ENCODE assay signal across 11 mouse cellular contexts in the genomic region with DNA sequence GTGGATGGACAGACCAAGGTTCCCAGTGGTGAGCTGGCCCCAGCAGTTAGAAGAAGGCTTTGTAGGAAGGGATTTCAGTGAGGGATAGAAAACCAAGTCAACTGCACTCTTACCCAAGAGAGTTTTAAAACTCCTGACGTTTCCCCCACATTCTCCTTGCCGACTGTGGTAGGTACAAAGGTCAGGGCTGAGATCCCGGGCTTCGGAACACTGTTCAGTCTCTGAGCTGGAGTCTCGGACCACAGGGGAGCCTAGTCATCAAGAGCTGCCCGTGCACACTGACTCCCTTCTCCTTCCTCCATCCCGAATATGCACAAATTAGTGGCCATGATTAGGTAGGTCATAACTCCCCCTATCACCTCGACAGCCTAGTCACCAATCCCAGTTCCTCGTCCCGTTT. TPM values are rescaled to one million over a fixed set of nuclear protein-coding genes. Genes with fewer than 3 reads are reported as not detected.
DNase-seq lines count a peak whose midpoint lies in the region; ATAC-seq and TF ChIP-seq lines count a peak whose summit lies in the region.
"Had no signal": no experiment of that assay in that cellular context is flagged by ENCODE, and none has a peak within 500 bp of the region (broad histone marks: within the 10 kb centered on the region; RNA-seq: fewer than 3 reads in every experiment).

No protein-coding gene starts in this region.

- no peak for TF ChIP-seq CTCF in layer of hippocampus, adult 2 months (conservative IDR thresholded peaks at IDR 0.05)

- no peak for DNase-seq in forebrain, embryonic 14.5 days (ENCODE audit: low spot score)
- DNase-seq in forebrain, embryonic 10.5 days (ENCODE audit: extremely low spot score, low spot score): no peak
- no peak for DNase-seq in layer of hippocampus, adult 2 months (ENCODE audit: low spot score in 2 of 2)
- no peak for DNase-seq in layer of hippocampus, postnatal 14 days (ENCODE audit: low spot score in 2 of 2)
- no peak for DNase-seq in embryo, embryonic 10.5 days (ENCODE audit: low spot score)
- DNase-seq in gastrocnemius, postnatal 25 days: no peak
- DNase-seq: lung, postnatal 4 days had no signal

- H3K27ac ChIP-seq in forebrain, embryonic 14.5 days (ENCODE audit: low read depth, low read length): no peak overlapping the region
- H3K27ac ChIP-seq in forebrain, embryonic 10.5 days: no peak overlapping the region
- H3K27ac ChIP-seq in layer of hippocampus, adult 2 months: peak overlapping the region; percentile 97; the same call in 1 of the 2 replicates
- H3K27ac ChIP-seq in intestine, embryonic 16.5 days (ENCODE audit: low read length): peak overlapping the region; percentile 19; the same call in 1 of the 2 replicates
- H3K27ac ChIP-seq in midbrain, embryonic 16.5 days (ENCODE audit: low read length): no peak overlapping the region
- H3K27ac ChIP-seq: neural tube, embryonic 12.5 days had no signal

- no peak overlapping the region for H3K4me3 ChIP-seq in forebrain, embryonic 14.5 days (ENCODE audit: low read depth, low read length)
- no peak overlapping the region for H3K4me3 ChIP-seq in forebrain, embryonic 10.5 days
- peak overlapping the region; percentile 91 for H3K4me3 ChIP-seq in layer of hippocampus, adult 2 months
- peak overlapping the region; percentile 69 for H3K4me3 ChIP-seq in intestine, embryonic 16.5 days (ENCODE audit: low read length)
- H3K4me3 ChIP-seq in midbrain, embryonic 16.5 days (ENCODE audit: low read depth, low read length): peak overlapping the region; percentile 52
- H3K4me3 ChIP-seq: neural tube, embryonic 12.5 days had no signal

- H3K9ac ChIP-seq in forebrain, embryonic 14.5 days (ENCODE audit: low read length): no peak overlapping the region
- no peak overlapping the region for H3K9ac ChIP-seq in intestine, embryonic 16.5 days (ENCODE audit: low read depth, low read length)
- no peak overlapping the region for H3K9ac ChIP-seq in midbrain, embryonic 16.5 days (ENCODE audit: low read depth, low read length)
- H3K9ac ChIP-seq: neural tube, embryonic 12.5 days had no signal

- ATAC-seq in forebrain, embryonic 14.5 days: no peak
- ATAC-seq in intestine, embryonic 16.5 days: peak; percentile 41
- 0 out of 2 replicates have a peak, but pooled peaks have one; percentile 19 for ATAC-seq in midbrain, embryonic 16.5 days
- ATAC-seq: Patski had no signal

- peaks cover 5% of the 10 kb centered on the region; the same call in 1 of the 2 replicates for H3K4me1 ChIP-seq in forebrain, embryonic 14.5 days (ENCODE audit: control insufficient read depth, insufficient read depth, low read length)
- peaks cover 12% of the 10 kb centered on the region for H3K4me1 ChIP-seq in forebrain, embryonic 10.5 days
- peaks cover 19% of the 10 kb centered on the region for H3K4me1 ChIP-seq in intestine, embryonic 16.5 days (ENCODE audit: control insufficient read depth, insufficient read depth, low read length)
- peaks cover 4% of the 10 kb centered on the region; the same call in 1 of the 2 replicates for H3K4me1 ChIP-seq in midbrain, embryonic 16.5 days (ENCODE audit: control insufficient read depth, insufficient read depth, low read length)

- no peaks in the 10 kb centered on the region for H3K27me3 ChIP-seq in forebrain, embryonic 14.5 days (replicated peaks; ENCODE audit: control insufficient read depth, insufficient read depth, low read length)
- H3K27me3 ChIP-seq in forebrain, embryonic 10.5 days (ENCODE audit: poor library complexity, severe bottlenecking): peaks cover 50% of the 10 kb centered on the region
- no peaks in the 10 kb centered on the region for H3K27me3 ChIP-seq in intestine, embryonic 16.5 days (replicated peaks; ENCODE audit: control insufficient read depth, insufficient read depth, low read length)
- H3K27me3 ChIP-seq in midbrain, embryonic 16.5 days (ENCODE audit: control insufficient read depth, insufficient read depth, low read depth, low read length): no peaks in the 10 kb centered on the region
- H3K27me3 ChIP-seq: Patski had no signal

- H3K4me2 ChIP-seq in forebrain, embryonic 14.5 days (ENCODE audit: low read length): peak overlapping the region; percentile 96; the same call in 1 of the 2 replicates
- peak overlapping the region; percentile 34 for H3K4me2 ChIP-seq in intestine, embryonic 16.5 days (ENCODE audit: low read depth, low read length)
- peak overlapping the region; percentile 70 for H3K4me2 ChIP-seq in midbrain, embryonic 16.5 days (ENCODE audit: low read length)

- no peaks in the 10 kb centered on the region for H3K36me3 ChIP-seq in forebrain, embryonic 14.5 days (ENCODE audit: control insufficient read depth, insufficient read depth, low read length)
- no peaks in the 10 kb centered on the region for H3K36me3 ChIP-seq in forebrain, embryonic 10.5 days (replicated peaks)
- H3K36me3 ChIP-seq in intestine, embryonic 16.5 days (ENCODE audit: control insufficient read depth, insufficient read depth, low read length): no peaks in the 10 kb centered on the region
- H3K36me3 ChIP-seq in midbrain, embryonic 16.5 days (ENCODE audit: control insufficient read depth, insufficient read depth, low read length): no peaks in the 10 kb centered on the region
- H3K36me3 ChIP-seq: neural tube, embryonic 12.5 days had no signal

- no peaks in the 10 kb centered on the region for H3K9me3 ChIP-seq in forebrain, embryonic 14.5 days (replicated peaks; ENCODE audit: control insufficient read depth, low read length)
- no peaks in the 10 kb centered on the region for H3K9me3 ChIP-seq in forebrain, embryonic 10.5 days
- H3K9me3 ChIP-seq in intestine, embryonic 16.5 days (ENCODE audit: control insufficient read depth, low read length): no peaks in the 10 kb centered on the region
- no peaks in the 10 kb centered on the region for H3K9me3 ChIP-seq in midbrain, embryonic 16.5 days (replicated peaks; ENCODE audit: control insufficient read depth, low read length, poor library complexity, severe bottlenecking)
- H3K9me3 ChIP-seq: neural tube, embryonic 12.5 days had no signal

- WGBS in forebrain, embryonic 14.5 days: 79% methylated on average over 10 of the region's 10 CpGs
- 83% methylated on average over 10 of the region's 10 CpGs for WGBS in forebrain, embryonic 10.5 days
- 51% methylated on average over 10 of the region's 10 CpGs for WGBS in intestine, embryonic 16.5 days
- 75% methylated on average over 10 of the region's 10 CpGs for WGBS in midbrain, embryonic 16.5 days

RNA-seq across cellular contexts. Expression of a gene that starts 1.5 kb away (rescaled TPM):
- polyA plus RNA-seq in forebrain, embryonic 14.5 days (2014; fragmentation: Nextera tagmentation; extraction: Ambion mirVana): 24.0 and 35.5 TPM in 2 replicates
- polyA plus RNA-seq in forebrain, embryonic 10.5 days (2016; fragmentation: Nextera tagmentation; extraction: Ambion mirVana): 20.5 and 21.0 TPM in 2 replicates
- total RNA-seq in layer of hippocampus, adult 2 months (2021): 10 to 100 TPM; 85.1 to 86.0 TPM
- total RNA-seq in layer of hippocampus, postnatal 14 days (2021): 10 to 100 TPM; 68.1 to 78.3 TPM
- 29.2 and 32.0 TPM in 2 replicates for polyA plus RNA-seq in intestine, embryonic 16.5 days (2015; fragmentation: Nextera tagmentation; extraction: Ambion mirVana)
- polyA plus RNA-seq in midbrain, embryonic 16.5 days (2015; fragmentation: Nextera tagmentation; extraction: Ambion mirVana): 64.1 and 66.2 TPM in 2 replicates
- total RNA-seq in gastrocnemius, postnatal 25 days (2021): 10 to 100 TPM; 37.6 to 41.4 TPM

RNA-seq across cellular contexts. Expression of a gene that starts 47.3 kb away (rescaled TPM):
- polyA plus RNA-seq in forebrain, embryonic 14.5 days (2014; fragmentation: Nextera tagmentation; extraction: Ambion mirVana): 12.7 and 15.0 TPM in 2 replicates
- polyA plus RNA-seq in forebrain, embryonic 10.5 days (2016; fragmentation: Nextera tagmentation; extraction: Ambion mirVana): 9.4 and 9.5 TPM in 2 replicates
- total RNA-seq in layer of hippocampus, adult 2 months (2021): 10 to 100 TPM; 21.2 to 22.7 TPM
- 10 to 100 TPM; 21.0 to 21.7 TPM for total RNA-seq in layer of hippocampus, postnatal 14 days (2021)
- polyA plus RNA-seq in intestine, embryonic 16.5 days (2015; fragmentation: Nextera tagmentation; extraction: Ambion mirVana): 9.9 and 11.8 TPM in 2 replicates
- polyA plus RNA-seq in midbrain, embryonic 16.5 days (2015; fragmentation: Nextera tagmentation; extraction: Ambion mirVana): 12.6 and 13.1 TPM in 2 replicates
- 1 to 10 TPM; 8.2 to 9.0 TPM for total RNA-seq in gastrocnemius, postnatal 25 days (2021)

Comparison
In these comparisons a context has a peak if more than half of its experiments do, and no peak if none do; other contexts are left out.
1. H3K27ac ChIP-seq: peak in layer of hippocampus, adult 2 months (single experiment) and intestine, embryonic 16.5 days (single experiment); none in forebrain, embryonic 14.5 days (single experiment), forebrain, embryonic 10.5 days (single experiment) and midbrain, embryonic 16.5 days (single experiment).
2. H3K4me2 ChIP-seq: peak in every context shown above with its lines; median percentile 96 in forebrain, embryonic 14.5 days; 70 in midbrain, embryonic 16.5 days; 34 in intestine, embryonic 16.5 days.
3. H3K4me3 ChIP-seq: peak in layer of hippocampus, adult 2 months (single experiment), intestine, embryonic 16.5 days (single experiment) and midbrain, embryonic 16.5 days (single experiment); none in forebrain, embryonic 14.5 days (single experiment) and forebrain, embryonic 10.5 days (single experiment).